Mouse (Mus musculus) adrenal gland, postnatal 4 days (tissue): ENCODE measurements at regions not wholly inside any gene's neighbourhood (a gene's known extent, or its start where the extent isn't known, plus 50 kb on each side); places are given as distances from the start of the nearest gene placed in this dataset.

Experiments
- DNase-seq, 2 experiments: peaks; one replicate each; pipeline ENCODE4 v3.0.0; 2021 to 2022; ENCODE audit warnings: low spot score in 2 of 2, mixed read lengths in 2 of 2

DNA sequence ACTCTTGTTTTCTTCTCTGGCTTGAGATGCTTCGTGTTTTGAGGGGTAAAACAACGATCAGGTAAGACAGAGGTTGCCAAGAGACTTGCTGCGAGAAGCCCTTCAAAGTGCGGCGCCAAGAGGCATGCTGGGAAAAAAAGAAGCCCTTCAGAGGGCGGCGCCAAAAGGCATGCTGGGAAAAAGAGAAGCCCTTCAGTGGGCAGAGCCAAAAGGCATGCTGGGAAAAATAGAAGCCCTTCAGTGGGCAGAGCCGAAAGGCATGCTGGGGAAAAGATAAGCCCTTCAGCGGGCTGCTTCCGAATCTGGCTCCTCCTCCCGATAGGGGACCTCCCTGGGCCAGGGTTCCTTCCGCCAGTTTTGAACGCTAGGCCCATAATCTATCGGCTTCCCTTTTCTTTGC is 169.5 kb downstream of the Bmp7 start:
- no peak for DNase-seq

DNA sequence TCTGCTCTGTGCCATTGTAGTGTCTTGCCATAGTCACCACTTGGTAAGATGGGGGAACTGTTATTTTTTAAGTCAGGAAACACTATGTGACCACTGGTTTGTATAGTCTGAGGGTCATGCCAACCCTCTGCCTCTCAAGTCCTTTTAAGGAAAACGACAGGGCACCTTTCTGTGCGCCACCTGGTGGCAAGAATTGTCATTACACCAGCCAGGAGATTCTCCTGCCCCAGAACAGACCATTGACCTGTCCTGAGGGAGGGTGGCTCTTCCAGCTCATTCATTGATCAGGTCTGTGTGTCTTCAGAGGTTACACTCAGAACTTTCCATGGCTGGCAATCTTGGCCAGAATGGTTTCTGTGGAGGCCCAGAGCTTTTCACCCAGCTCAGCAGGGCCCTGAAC is 166.9 kb downstream of the Bmp7 start:
- peak; percentile 30 to 62 for DNase-seq

DNA sequence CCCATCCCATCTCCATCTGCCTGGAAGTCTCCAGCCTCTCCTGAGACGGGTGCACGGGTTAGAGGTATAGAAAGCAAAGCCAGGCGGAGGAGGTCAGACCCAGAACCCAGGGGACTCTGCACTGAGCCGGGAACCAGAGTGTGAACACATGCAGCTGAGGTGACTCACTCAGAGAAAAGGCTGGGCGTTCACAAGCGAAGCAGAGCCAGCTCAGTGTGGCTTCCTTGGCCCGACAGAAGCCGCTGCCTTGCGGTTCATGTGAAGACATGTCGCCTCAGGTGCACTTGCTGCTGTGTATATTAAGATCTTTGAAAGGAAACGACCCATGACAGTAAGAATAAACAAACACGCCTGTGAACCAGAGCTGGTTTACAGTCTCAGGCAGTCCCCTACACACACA is 163.6 kb downstream of the Bmp7 start:
- no peak for DNase-seq

DNA sequence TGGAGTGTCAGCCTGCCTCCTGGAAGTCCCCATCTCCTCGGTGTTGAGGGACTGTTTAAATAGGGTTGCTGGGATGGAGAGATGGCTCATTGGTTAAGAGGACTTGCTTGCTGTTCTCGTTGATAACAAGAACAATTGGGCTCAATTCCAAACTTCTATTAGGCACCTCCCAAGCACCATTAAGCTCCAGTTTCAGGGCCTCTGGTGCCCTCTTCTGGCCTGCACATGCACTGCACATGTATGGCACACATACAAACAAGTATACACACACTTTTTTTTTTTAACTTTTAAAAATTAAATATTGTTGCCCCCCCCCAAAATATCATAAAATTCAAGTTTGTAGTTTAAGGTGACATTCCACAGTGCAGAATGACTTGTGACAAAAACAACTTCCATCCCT is 162.3 kb downstream of the Bmp7 start:
- DNase-seq: no peak

DNA sequence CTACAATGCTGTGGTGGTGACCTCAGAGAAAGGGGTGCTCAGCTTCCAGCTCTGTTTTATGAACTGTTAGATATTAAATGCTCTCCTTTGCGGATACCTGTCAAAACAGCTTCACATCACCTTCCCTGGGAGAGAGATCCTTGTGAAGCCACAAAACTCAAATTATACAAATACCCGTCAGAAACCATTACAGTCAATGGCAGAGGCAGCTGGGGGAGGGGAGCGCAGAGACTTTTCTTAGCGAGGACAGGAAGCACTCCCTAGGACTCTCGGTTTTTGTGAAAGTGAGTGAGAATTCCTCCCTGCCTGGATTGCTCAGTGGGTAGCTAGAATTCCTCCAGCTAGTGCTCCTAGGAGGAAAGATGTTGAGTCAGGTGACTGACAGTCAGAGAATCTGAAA is 161.0 kb downstream of the Bmp7 start:
- DNase-seq: no peak

DNA sequence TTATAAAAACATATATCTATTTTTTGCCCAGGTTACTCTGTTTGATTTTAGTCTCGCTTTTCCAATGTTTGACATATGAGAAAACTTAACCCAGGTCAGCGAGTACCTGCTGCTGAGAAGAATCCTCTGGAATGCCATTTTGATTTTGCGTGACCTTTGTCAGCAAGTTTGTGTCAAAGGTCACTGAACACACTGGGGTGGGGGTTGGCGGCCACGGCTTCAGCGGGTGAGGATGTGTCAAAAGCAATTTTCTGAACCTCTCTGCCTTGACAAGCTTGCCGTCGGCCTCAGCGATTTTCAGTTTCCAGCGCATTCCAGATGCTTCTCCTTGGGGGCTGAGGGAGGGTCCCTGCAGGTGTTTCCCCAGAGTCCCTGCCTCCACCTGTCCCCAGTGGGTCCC is 157.4 kb downstream of the Bmp7 start:
- DNase-seq: no peak

DNA sequence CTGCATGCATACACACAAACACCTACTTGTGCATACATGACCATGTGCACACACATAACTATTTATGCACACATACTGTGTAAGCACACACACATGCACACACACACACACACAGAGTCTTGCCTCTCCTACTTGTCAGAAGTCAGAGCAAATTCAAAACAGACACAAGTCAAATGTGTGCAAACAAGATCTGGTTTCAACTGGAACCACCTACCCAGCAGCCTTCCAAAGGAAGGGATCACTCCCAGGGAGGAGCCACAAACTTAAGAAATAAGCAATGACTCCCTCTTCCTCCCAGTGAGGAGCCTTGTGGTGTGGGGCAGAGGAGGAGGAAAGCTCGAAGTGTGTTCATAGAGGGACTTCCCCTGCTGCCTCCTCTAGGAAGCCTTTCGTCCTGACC is 153.8 kb downstream of the Bmp7 start:
- no peak for DNase-seq

DNA sequence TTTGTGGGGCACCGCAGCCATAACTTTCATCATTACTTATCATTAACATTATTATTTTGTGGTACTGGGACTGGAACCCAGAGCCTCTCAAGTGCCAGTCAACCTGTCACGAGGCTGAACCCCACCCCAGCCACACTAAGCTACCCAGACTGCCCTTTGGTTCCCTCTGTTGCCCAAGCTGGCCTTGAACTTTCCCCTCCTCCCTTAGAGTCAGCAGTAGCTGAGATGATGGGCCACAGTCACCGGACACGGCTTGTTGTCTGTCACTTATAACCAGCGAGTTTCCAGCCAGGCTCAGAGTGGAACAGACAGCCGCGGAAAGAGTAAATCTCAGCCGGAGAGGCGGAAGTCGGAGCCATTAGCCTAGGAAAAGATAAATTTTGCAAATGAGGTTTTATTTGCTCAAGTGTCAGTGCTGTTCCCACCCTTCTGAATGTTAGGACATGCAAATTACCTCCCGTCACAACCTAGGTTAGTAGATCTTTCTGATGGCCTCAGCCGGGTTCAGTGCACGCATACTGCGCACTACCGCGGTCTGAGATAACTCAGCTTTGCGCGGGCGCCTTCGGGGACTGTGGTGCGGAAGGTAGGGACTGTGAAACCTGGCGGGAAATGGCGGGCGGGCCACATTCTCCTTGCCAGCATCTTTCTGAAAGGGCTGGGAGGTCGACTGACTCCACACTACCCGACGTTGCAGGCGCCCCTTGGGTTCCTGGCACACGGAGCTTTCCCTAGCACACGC is 152.7 kb downstream of the Bmp7 start:
- no peak for DNase-seq

DNA sequence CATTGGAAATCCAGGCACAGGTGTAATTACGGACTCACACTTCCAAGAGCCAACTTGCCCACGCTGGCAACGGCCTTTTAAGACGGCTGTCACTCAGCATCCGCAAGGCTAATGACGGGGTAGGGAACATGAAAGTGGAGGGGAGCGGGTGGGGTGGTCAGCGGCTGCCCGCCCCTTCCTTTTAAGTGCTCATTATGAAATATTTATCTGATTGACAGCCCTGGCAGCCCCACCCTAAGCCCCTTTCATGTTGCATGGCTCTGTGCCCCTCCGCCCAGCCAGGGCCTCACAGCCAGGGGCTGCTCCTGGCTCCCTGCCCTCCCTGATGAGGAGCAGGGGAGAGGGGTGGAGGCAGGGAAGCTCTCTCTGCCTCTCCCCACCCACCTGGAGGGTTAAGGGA is 150.9 kb downstream of the Bmp7 start:
- no peak for DNase-seq

DNA sequence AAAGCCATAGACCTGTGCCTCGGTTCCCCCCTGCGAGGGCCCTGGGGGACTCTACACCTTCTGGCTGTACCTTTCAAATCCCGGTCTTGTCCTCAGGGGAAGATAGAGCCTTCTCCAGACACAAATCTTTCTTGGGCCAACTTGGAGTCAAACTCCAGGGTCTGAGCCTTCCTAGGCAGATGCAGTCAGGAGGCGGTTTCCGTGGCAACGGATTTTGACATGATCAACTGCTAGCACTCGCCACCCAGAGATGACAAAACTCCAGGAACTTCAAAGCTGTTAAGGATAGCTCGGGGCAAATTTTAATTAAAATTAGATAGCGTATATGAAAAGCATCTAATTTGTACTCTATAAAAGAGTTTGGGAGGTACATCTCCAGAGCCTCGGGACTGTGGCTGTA is 147.6 kb downstream of the Bmp7 start:
- DNase-seq: no peak

DNA sequence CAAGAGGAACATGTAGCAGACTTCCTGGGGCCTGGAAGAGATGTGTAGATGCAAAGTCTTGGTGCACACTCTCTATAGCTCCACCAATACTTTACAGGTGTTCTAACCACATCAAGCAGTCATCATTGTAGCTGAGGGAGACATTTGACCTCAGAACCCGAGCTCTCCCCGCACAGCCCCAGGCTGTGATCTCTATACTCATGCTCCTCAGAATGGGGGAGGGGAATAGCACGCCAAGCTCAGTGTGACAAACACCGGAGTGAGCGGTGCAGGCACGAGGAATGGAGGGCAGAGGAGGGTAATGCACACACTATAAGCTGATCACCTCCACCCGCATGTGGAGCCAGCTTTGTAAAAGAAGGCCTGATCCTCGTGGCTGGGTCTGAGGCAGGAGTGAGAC is 146.1 kb downstream of the Bmp7 start:
- no peak for DNase-seq

DNA sequence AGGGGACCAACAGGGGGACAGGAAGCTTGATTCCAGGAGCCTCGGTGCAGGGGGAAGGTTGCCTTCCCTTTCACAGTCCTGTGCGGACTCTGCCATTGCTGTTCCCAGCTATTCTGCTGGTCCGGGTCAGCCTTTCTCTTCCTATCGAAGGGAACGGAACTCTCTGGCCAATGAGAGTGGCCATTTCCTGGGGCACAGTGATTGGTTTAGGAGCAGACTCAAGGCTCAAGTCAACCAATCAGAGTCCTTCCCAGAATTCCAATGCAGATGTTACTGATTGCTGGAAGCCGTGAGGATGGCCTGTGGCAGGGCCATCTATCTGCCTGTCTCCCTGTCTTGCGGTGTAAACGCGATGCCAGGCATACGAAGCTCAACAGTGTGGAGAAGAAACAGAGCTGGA is 145.3 kb downstream of the Bmp7 start:
- DNase-seq: no peak

DNA sequence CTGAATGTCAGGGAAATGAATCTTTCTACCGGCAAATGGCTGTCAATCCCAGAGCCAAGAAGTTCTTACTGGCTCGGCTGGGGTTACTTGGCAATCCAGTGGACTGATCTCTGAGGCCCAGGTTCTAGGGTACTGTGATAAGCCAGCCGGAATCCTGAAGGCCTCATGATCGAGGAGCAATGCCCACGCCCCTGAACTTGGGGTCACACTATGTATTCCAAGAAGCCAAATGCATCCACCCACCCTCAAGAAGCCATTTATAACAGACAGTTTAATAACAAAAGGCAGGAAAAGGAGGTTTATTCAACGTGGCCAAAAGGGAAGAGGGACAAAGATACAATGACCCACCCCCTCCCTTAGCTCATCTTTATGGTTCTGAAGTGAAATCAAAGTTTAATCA is 144.0 kb downstream of the Bmp7 start:
- DNase-seq: no peak

DNA sequence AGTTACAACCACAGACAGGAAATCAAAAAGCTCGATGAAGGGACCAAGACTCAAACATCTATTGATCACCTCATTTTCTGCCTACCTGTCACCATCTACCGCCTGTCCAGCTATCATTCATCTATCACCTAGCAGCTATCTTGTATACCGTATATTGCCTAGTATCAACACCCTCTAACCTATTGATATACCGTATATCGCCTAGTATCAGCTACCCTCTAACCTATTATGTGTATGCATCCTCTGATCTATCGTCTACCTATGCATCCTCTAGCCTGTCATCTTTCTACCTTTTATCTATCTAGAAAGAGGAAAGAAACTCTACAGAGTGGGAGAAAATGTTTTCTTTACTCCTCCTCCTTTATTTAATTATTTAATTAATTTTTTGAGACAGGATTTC is 143.2 kb downstream of the Bmp7 start:
- DNase-seq: no peak

DNA sequence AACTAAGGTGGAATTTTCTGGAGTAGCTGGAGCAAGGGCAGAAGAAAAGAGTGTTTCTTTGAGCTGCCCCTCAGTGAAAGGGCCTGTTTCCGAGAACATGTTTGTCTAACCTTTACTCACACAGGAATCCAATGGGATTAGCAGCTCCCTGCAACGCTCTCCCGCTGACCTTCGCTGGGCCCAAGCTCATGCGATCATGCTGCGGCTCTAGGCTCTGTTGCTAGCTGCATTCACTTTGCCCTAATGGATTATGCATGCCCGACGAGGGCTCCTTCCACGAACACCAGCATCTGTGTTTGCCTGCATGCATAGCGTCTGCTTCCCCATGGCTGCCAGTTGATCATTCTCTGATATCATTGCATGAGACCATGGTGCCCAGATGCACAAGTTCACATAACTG is 140.2 kb downstream of the Bmp7 start:
- DNase-seq: no peak

DNA sequence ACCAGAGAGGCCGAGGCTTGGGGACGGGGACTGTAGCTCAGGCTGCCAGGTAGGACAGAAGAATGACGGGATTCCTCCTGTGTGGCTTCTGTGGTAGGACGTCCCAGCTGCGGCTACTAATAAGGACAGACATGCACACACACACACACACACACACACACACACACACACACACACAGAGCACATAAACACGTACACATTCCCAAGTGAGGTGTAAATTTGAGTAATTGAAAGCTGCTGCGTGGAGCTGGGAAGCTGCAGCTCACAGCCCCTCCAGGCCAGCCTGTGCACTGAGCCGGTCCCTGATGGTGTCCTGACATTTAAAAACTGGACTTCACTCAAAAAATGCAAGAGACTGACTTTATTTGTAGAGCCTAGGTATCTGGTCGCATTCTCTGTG is 139.3 kb downstream of the Bmp7 start:
- no peak for DNase-seq

DNA sequence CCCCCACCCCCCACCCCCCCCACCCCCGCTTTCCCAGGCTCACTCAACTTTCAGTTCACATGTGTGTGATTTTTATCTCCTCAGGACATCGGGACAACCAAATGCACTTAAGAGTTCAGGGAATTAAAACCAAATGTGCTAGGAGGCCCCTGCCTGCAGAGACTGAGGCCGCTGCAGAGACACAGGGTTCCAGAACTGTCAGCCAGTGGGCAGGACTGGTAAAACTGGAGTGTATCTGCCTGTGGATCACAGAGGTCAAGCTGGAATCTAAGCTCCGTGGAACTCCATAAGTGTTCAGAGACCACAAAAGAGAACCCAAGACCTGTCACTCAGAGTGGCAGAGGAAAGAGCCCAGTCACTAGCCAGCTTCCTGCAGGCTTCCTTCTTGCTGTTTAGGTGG is 138.3 kb downstream of the Bmp7 start:
- no peak for DNase-seq

DNA sequence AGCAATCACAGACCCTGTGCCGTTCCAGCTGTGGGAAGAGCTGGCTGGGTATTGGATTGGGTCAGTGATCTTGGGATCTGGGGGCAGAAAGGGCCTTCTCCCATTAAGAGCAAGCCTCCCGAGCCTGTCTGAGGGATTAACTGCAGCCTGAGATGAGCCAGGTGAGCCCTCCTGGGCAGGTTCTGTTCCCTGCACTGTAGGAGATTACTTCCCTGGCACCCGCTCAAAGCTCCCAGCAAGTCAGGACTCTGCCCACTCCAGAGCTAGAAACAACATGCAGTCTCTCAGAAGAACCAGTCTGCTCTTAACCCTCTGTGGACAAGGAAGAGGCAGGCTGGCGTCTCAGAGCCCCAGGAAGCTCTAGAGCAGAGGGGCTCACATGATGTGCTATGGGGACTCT is 132.7 kb downstream of the Bmp7 start:
- no peak for DNase-seq

DNA sequence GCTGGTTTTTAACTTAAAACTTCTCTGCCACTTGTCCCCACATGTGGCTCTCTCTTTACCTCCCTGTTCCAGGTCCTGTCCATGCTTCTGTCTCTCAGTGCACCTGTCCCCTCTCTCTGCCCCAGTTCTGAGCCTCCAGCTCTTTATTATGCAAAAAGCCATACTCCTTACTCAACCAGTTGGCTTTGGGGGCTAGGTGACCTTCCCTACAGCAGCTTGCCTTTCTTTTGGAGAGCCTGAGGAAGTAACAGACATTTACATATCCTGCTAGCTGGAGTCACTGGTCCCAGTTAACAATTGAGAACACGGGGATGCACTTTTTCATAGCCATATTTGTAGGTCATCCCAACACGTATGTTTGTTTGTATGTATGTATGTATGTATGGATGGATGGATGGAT is 130.8 kb downstream of the Bmp7 start:
- no peak for DNase-seq

DNA sequence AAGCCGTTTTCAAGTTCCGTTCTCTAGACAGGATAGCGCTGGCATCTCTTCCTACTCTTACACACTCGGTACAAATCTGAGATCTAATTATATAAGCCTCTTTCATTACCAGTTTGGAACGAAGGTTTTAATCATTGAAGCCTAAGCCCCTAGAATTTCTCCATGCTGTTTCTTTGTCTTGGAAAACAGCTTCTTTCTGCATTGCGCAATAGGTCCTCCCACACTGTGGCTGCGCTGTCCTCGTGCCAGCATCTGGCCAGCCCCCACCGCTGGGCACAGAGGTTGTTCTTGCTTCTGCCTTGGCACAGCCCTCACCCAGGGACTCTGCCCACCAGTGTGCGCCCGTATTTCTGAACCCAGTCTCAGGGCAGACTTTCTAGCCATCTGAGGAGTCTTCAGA is 126.8 kb downstream of the Bmp7 start:
- DNase-seq: no peak

DNA sequence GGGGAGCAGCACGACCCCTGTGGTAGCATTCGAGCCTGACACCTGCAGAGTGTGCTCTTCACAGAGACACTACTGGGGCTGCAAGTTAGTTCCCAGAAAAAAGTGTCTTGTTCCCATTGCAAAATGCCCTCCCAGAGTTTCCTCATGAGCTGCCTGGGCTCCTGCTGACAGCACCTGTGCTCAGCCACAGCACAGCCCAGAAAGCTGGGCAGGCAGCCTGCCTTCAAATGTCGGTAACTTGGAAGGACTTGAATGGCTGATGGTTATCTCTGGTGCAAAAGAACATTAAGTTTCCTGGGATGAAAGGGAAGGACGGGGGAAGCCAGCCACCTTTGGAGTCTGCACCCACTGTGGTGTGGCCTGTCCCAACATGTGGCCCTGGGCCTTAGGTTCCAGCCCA is 126.2 kb downstream of the Bmp7 start:
- DNase-seq: no peak

DNA sequence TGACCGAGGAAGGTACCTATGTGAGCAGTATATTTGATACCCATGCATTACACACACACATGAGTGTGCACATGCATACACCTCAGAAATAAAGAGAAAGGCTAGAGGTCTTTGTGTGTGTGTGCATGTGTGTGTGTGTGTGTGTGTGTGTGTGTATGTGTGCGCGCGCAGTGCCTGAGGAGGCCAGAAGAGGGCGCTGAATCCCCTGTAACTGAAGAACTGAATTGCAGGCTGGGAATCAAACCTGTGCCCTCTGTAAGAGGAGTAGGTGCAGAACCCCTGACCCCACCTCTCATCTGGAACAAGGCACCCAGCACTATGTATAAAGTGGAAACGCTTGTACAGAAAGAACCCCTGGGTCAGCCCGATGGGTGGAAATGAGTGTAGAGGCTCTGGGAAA is 125.0 kb downstream of the Bmp7 start:
- DNase-seq: no peak

DNA sequence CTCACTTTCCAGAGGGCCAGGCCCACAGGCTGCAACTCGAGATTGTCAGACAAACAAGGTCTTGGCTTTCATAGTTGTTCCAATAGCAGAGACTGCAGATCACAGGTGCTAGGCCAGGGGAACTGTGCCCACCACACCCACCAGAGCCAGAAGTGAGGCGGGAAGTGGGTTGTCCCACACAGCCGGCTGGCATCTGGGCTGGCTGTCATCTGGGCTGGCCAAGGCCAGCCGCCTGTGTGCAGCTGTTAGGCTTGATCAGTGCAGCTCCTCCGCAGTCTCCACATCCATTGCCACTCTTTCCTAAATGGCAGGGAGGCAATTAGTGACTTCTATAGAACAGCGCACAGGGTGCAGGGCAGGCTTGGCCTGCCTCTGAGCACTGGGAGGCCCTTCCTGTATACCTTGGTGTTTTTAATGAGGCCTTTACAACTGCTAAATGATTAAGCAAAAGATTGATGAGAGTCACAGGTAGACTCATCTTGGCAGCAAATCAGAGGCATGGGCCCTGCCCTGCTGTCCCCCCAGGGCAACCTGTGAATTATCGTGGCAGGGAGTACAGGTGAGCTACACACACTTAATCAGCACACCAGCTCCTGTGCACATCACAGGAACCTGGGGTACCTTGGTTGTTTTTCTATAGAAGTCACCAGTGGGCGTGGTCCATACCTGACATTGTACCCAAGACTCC is 122.9 kb downstream of the Bmp7 start:
- no peak for DNase-seq
